Mouse (Mus musculus): Measurements from ENCODE around the gene Hmgb1. TPM values are rescaled to one million over a fixed set of nuclear protein-coding genes. Genes with fewer than 3 reads are reported as not detected.
A peak's percentile ranks its signal among the peaks of the same experiment; 100 is the strongest.

The Hmgb1 gene
- polyA plus RNA-seq, 1 experiment from 2014 or later = 439 TPM

GRCm38 (mm10) chr5:149119341-149119881 lies 64.9 kb downstream of the Hmgb1 start:
- Histone ChIP-seq H3K36me3 (replicated peaks; ENCODE audit: insufficient read depth, low read length) (no peaks in the 10 kb centered on the region), H3K4me2 (ENCODE audit: low read depth, low read length) (no peak overlapping the region), H3K9ac (replicated peaks) (no peak overlapping the region), H3K27ac (ENCODE audit: low read depth) (peak overlapping the region; percentile 73), H3K4me1 (ENCODE audit: insufficient read depth) (no peaks in the 10 kb centered on the region), H3K27me3 (ENCODE audit: insufficient read depth, low read length) (no peaks in the 10 kb centered on the region), H3K9me3 (ENCODE audit: low read length) (no peaks in the 10 kb centered on the region), H3K4me3 (ENCODE audit: low read depth, low read length) (no peak overlapping the region)
- TF ChIP-seq CTCF (IDR thresholded peaks at IDR 0.05; ENCODE audit: low read depth) (no peak), EP300 (IDR thresholded peaks at IDR 0.05; ENCODE audit: low read depth) (no peak)
- ATAC-seq = peak; percentile 7; the same call in 1 of the 2 replicates
- DNase-seq = no peak
- 83% methylated on average over 16 of the region's 16 CpGs for WGBS (ENCODE audit: insufficient replicate concordance)

- no peak for TF ChIP-seq CTCF (IDR thresholded peaks at IDR 0.05; ENCODE audit: low read depth)
- no peak for TF ChIP-seq EP300 (IDR thresholded peaks at IDR 0.05; ENCODE audit: low read depth)
- WGBS (ENCODE audit: insufficient replicate concordance) = 52% methylated on average over 7 of the region's 7 CpGs
- no peak for DNase-seq
Measured at GRCm38 (mm10) chr5:149117815-149118547, 66.3 kb downstream of the Hmgb1 start.

GRCm38 (mm10) chr5:149114587-149114986 lies 69.7 kb downstream of the Hmgb1 start:
- WGBS (ENCODE audit: insufficient replicate concordance) = 81% methylated on average over 9 of the region's 9 CpGs
- Histone ChIP-seq H3K36me3 (replicated peaks; ENCODE audit: insufficient read depth, low read length) (no peaks in the 10 kb centered on the region), H3K9ac (replicated peaks) (no peak overlapping the region), H3K27ac (ENCODE audit: low read depth) (no peak overlapping the region), H3K4me1 (ENCODE audit: insufficient read depth) (no peaks in the 10 kb centered on the region), H3K27me3 (ENCODE audit: insufficient read depth, low read length) (no peaks in the 10 kb centered on the region), H3K9me3 (ENCODE audit: low read length) (no peaks in the 10 kb centered on the region), H3K4me3 (ENCODE audit: low read depth, low read length) (no peak overlapping the region), H3K4me2 (ENCODE audit: low read depth, low read length) (no peak overlapping the region)
- ATAC-seq (no peak), DNase-seq (no peak)
- TF ChIP-seq EP300 (IDR thresholded peaks at IDR 0.05; ENCODE audit: low read depth) = no peak
- TF ChIP-seq CTCF (IDR thresholded peaks at IDR 0.05; ENCODE audit: low read depth) = no peak

More at GRCm38 (mm10) chr5:149117815-149118547, 66.3 kb downstream of the Hmgb1 start:
- Histone ChIP-seq H3K27me3 (ENCODE audit: insufficient read depth, low read length) (no peaks in the 10 kb centered on the region), H3K9me3 (ENCODE audit: low read length) (no peaks in the 10 kb centered on the region), H3K36me3 (replicated peaks; ENCODE audit: insufficient read depth, low read length) (no peaks in the 10 kb centered on the region), H3K27ac (ENCODE audit: low read depth) (peak overlapping the region; percentile 73), H3K9ac (replicated peaks) (no peak overlapping the region), H3K4me3 (ENCODE audit: low read depth, low read length) (no peak overlapping the region), H3K4me2 (ENCODE audit: low read depth, low read length) (no peak overlapping the region), H3K4me1 (ENCODE audit: insufficient read depth) (no peaks in the 10 kb centered on the region)
- ATAC-seq = peak; percentile 64

GRCm38 (mm10) chr5:149114034-149114433 lies 70.3 kb downstream of the Hmgb1 start:
- Histone ChIP-seq H3K4me1 (ENCODE audit: insufficient read depth) (no peaks in the 10 kb centered on the region), H3K36me3 (replicated peaks; ENCODE audit: insufficient read depth, low read length) (no peaks in the 10 kb centered on the region), H3K4me2 (ENCODE audit: low read depth, low read length) (no peak overlapping the region), H3K9ac (replicated peaks) (no peak overlapping the region), H3K27me3 (ENCODE audit: insufficient read depth, low read length) (no peaks in the 10 kb centered on the region), H3K27ac (ENCODE audit: low read depth) (no peak overlapping the region), H3K9me3 (ENCODE audit: low read length) (no peaks in the 10 kb centered on the region), H3K4me3 (ENCODE audit: low read depth, low read length) (no peak overlapping the region)
- 79% methylated on average over 7 of the region's 7 CpGs for WGBS (ENCODE audit: insufficient replicate concordance)
- TF ChIP-seq EP300 (IDR thresholded peaks at IDR 0.05; ENCODE audit: low read depth) (no peak), CTCF (IDR thresholded peaks at IDR 0.05; ENCODE audit: low read depth) (no peak)
- DNase-seq (no peak), ATAC-seq (no peak)

- H3K9me3 ChIP-seq (ENCODE audit: low read length) = no peaks in the 10 kb centered on the region
- 68% methylated on average over 7 of the region's 7 CpGs for WGBS (ENCODE audit: insufficient replicate concordance)
- no peak for ATAC-seq
Measured at GRCm38 (mm10) chr5:149113439-149113838, 70.8 kb downstream of the Hmgb1 start.

GRCm38 (mm10) chr5:149112559-149112958 lies 71.7 kb downstream of the Hmgb1 start:
- ATAC-seq (no peak), DNase-seq (no peak)
- H3K9me3 ChIP-seq (ENCODE audit: low read length) = no peaks in the 10 kb centered on the region
- H3K4me2 ChIP-seq (ENCODE audit: low read depth, low read length) = no peak overlapping the region
- no peak overlapping the region for H3K27ac ChIP-seq (ENCODE audit: low read depth)
- TF ChIP-seq EP300 (IDR thresholded peaks at IDR 0.05; ENCODE audit: low read depth) (no peak), CTCF (IDR thresholded peaks at IDR 0.05; ENCODE audit: low read depth) (no peak)
- no peak overlapping the region for H3K4me3 ChIP-seq (ENCODE audit: low read depth, low read length)
- no peak overlapping the region for H3K9ac ChIP-seq (replicated peaks)
- H3K27me3 ChIP-seq (ENCODE audit: insufficient read depth, low read length) = no peaks in the 10 kb centered on the region
- H3K36me3 ChIP-seq (replicated peaks; ENCODE audit: insufficient read depth, low read length) = no peaks in the 10 kb centered on the region
- no peaks in the 10 kb centered on the region for H3K4me1 ChIP-seq (ENCODE audit: insufficient read depth)
- WGBS (ENCODE audit: insufficient replicate concordance) = 88% methylated on average over 5 of the region's 5 CpGs

More at GRCm38 (mm10) chr5:149113439-149113838, 70.8 kb downstream of the Hmgb1 start:
- no peaks in the 10 kb centered on the region for H3K27me3 ChIP-seq (ENCODE audit: insufficient read depth, low read length)
- TF ChIP-seq CTCF (IDR thresholded peaks at IDR 0.05; ENCODE audit: low read depth) (no peak), EP300 (IDR thresholded peaks at IDR 0.05; ENCODE audit: low read depth) (no peak)
- H3K9ac ChIP-seq (replicated peaks) = no peak overlapping the region
- H3K4me3 ChIP-seq (ENCODE audit: low read depth, low read length) = no peak overlapping the region
- DNase-seq = no peak
- no peaks in the 10 kb centered on the region for H3K4me1 ChIP-seq (ENCODE audit: insufficient read depth)
- H3K27ac ChIP-seq (ENCODE audit: low read depth) = no peak overlapping the region
- H3K4me2 ChIP-seq (ENCODE audit: low read depth, low read length) = no peak overlapping the region
- H3K36me3 ChIP-seq (replicated peaks; ENCODE audit: insufficient read depth, low read length) = no peaks in the 10 kb centered on the region

Data from liver, postnatal 0 days (tissue).